Mouse (Mus musculus) cerebellum, adult 9-11 months (tissue): ENCODE data around the gene Krtap5-4.
A peak's percentile ranks its signal among the peaks of the same experiment; 100 is the strongest.
"Not testable (repeated sequence)": the region's sequence is repeated elsewhere in the genome, so short reads cannot be mapped to it uniquely, and the experiment has no call there.

ENCODE experiments used
- DNase-seq: peaks from one replicate; pipeline ENCODE4 v3.0.0; 2022

Gene Krtap5-4

DNA sequence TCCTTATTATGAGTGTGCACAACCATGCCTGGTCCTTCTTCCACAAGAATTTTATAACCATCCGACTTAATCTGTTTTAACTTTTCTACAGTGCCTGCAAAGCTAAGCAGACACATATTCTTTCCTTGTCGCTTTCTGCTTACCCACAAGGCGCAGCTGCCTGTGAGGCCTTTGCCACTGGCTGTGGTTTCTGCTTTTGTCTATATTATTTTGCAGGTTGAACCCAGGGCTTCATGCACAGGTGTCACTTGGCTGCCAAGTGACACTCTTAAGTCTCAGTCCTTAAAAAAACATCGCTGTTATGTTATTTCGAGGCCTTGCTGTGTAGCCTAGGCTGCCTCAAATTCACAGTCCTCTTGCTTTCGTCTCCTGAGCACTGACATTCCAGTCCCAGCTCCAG is 19.3 kb downstream of the Krtap5-4 start:
- DNase-seq: no peak

- DNase-seq: no peak
Observed at GRCm38 (mm10) chr7:142323396-142324117, 20.2 kb downstream of the Krtap5-4 start.

DNA sequence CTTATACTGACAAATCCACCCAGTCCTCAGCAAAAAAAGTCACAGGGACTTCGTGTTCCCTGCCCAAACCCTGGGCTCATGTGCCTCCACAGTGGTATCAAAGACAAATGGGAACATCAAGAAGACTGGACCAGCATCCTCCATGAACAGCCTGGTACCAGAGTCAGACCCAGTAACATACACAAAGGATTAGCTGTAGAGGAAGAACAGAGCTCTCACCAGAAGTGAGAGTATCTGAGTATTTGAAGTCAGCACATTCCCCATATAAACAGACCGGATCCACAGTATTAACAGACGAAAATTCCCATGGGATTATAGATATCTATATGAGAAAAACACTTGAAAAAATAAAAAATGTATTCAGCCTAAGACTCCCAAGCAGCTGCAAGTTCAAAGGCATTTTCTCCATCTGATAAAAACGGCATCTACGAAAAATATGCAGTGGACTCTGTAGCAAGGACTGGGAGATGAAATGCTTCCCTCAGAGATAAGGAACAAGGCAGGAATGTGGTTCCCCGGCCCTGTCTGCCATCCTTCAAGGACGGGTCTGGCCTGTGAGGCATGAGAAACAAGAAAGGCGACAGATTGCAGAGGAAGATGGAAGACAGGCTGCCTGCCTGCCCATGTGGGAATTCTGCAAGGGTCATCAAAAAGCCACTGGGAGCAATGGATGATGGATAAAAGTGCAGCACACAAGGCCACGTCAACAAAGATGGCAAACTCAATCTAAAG is 23.5 kb downstream of the Krtap5-4 start:
- DNase-seq: no peak

DNA sequence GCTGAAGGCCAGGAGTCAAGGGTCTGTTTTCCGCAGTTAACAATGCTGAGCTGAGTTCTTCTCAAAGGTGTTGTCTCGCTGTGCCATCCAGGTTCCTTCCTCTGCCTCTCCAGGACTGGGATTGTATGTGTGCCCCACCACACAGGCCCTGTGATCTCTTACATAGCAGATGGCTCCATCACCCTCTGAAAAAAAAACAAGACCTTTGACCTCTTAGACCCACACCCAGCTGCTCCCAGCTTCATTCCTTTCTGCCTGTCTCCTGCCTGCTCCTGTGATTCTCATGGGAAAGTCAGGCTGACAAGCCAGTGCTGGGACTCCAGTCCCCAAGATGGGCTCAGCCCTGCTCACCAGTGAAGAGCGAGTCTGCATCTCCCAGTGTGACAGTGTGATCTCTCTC is 25.2 kb downstream of the Krtap5-4 start:
- no peak for DNase-seq

- no peak for DNase-seq
Observed at GRCm38 (mm10) chr7:142330271-142330724, 26.9 kb downstream of the Krtap5-4 start.

GRCm38 (mm10) chr7:142331281-142331680 is 27.9 kb downstream of the Krtap5-4 start:
- no peak for DNase-seq

- DNase-seq: not testable (repeated sequence)
Observed at GRCm38 (mm10) chr7:142332741-142333140, 29.4 kb downstream of the Krtap5-4 start.

- peak; percentile 87 for DNase-seq
Observed at GRCm38 (mm10) chr7:142334246-142334645, 30.9 kb downstream of the Krtap5-4 start.

GRCm38 (mm10) chr7:142335151-142335550 is 31.8 kb downstream of the Krtap5-4 start:
- DNase-seq: peak; percentile 94

DNA sequence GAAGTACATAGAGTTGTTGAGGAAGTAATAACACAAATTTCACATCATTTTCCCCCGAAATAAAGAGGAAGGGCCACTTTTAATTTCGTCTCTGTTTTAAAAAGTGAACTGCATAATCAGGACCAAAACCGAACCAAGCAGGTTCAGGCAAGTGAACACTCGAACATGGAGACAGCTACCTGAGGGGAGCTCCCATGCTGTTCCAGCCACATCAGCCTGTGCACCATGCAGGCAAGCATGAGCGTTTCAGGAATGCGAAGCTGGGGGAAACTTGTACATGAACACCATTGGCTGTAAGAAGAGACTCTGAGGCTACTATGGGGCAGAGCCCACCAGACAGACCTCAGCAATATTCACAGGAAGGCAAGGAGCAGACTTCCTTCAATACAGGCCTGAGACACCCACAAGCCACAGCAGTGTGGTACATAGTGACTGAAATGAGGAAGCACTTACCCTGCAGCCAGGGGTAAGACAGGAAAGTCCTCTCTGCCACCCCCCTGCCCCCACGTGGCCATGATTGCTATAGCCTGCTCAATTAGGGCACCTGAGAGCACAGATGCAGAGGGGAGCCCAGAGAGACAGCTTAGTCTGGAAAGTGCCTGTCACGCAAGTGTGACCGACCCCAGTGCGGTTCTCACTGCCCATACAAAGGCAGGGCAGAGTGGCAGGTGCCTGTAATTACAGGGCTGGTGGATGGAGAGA is 37.1 kb downstream of the Krtap5-4 start:
- no peak for DNase-seq

- DNase-seq: no peak
Observed at GRCm38 (mm10) chr7:142341564-142342246, 38.4 kb downstream of the Krtap5-4 start.

GRCm38 (mm10) chr7:142342247-142342640 is 38.9 kb downstream of the Krtap5-4 start:
- DNase-seq: no peak

DNA sequence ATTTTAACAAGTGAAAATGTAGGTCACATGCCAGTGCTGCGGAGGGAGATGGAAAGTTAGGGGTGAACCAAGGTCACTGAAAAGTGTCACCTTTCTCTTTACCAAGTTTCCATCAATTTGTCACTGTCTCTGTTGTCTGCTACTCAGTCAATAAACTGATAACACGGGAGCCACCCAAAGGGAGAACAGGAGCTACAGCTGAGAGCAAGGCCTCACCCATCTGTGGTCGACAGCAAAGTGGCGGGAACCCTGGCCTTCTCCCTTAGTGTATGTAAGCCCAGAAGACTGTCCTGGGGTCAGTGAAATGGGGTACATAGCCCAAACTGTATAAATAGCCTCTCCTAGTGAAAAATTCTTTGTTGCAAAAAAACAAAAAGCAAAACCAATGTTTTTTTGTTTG is 44.2 kb downstream of the Krtap5-4 start:
- DNase-seq: no peak

DNA sequence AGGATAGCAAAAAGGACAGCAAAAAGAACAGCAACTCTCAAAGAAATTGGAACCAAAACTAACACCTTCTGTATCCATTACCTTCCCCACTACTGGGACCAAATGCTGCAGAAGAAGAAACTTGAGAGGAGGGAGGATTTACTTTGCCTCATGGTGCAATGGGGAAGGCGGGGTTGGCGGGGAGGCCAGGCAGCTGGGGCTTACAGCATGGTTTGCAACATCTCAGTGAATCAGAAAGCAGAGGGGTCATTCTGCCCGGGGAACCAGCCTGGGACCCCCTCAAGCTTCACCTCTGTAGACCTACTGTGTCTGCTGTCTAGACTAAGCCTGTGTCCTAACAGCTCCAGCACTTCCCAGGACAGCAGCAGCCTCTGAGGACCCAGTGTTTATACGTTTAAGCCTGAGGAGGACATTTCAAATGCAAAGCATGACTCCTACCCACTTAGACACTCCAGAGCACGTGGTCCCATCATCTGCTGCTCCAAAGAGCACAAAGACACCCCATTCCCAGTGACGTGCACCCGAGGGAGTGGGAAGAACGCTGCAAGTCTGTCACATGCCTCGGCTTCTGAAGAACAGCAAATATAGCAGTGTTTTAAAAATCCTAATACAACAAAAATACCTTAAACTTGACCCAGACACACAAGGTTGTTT is 46.1 kb downstream of the Krtap5-4 start:
- DNase-seq: no peak

GRCm38 (mm10) chr7:142351569-142351968 is 48.2 kb downstream of the Krtap5-4 start:
- no peak for DNase-seq

DNA sequence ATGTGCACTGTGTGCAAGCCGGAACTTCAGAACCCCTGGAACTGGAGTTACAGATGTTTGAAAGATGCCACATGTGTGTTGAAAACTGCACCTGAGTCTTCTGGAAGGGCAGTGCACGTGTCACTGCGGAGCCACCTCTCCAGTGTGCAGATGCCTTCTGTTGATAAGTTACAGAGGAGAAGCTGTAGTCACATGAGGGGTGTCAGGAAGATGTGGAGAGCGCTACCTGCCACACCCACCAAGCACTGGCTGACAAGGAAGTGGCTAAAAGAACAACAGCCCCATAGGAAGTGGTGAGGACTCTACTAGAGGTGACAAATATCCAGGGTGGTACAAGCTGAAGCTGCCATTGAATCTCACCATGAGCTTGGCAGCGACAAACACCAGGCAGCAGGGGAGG is 50.5 kb downstream of the Krtap5-4 start:
- DNase-seq: no peak
